Mouse (Mus musculus): ENCODE results near the gene Bnip1. TPM values are rescaled to one million over a fixed set of nuclear protein-coding genes. Genes with fewer than 3 reads are reported as not detected.

Bnip1 gene
- polyA plus RNA-seq, 1 experiment from 2014 or later: 56.2 TPM

DNA sequence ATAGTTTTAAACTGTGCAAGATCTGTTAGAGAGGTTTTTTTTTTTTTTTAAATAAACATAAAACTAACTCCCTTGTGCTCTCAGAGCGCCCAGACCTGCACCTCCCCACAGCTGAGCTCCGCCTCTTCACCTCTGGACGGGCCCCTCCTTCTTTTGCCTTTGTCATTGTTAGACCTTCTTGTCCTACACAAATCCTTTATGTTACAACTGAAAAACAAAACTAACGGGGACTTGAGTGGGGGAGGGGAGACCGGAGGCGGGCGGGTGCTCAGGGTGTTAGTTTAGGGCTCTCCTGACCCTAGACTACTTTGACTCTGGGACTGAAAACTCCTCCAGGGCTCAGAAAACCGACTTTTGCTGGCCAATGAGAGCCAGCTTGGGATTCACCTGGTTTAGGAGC is 55.1 kb downstream of the Bnip1 start:
- H3K4me3 ChIP-seq (replicated peaks): no peak overlapping the region
- H3K36me3 ChIP-seq: no peaks in the 10 kb centered on the region
- no peak overlapping the region for H3K9ac ChIP-seq (replicated peaks)
- H3K9me3 ChIP-seq: 0 out of 2 replicates have a peak, but pooled peaks cover 1% of the 10 kb centered on the region
- no peak for ATAC-seq (ENCODE audit: insufficient number of reproducible peaks, insufficient read depth, low FRiP score, low TSS enrichment, low read depth)
- WGBS: 7% methylated on average over 8 of the region's 8 CpGs
- peaks cover 10% of the 10 kb centered on the region for H3K4me1 ChIP-seq (replicated peaks)
- no peak overlapping the region for H3K27ac ChIP-seq
- H3K4me2 ChIP-seq: no peak overlapping the region
- H3K27me3 ChIP-seq: peaks cover 90% of the 10 kb centered on the region

DNA sequence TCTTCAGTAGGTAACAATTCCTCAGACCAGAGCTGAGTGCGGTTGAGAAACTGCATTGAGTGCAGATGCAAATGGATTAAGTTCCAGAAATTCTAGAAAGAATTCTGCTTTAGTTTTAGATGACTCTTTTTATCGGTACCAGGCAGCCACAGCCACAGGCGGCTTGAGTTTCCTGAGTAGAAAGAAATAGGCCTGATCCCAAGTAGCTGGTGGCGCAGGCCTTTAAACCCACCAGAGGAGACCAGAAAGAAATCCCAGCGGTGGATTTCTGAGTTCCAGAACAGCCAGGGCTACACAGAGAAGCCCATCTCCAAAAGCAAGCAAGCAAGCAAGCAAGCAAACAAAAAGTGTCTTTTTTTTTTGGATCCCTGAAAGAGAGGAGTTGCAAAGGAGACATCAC is 55.5 kb downstream of the Bnip1 start:
- no peak overlapping the region for H3K4me3 ChIP-seq (replicated peaks)

DNA sequence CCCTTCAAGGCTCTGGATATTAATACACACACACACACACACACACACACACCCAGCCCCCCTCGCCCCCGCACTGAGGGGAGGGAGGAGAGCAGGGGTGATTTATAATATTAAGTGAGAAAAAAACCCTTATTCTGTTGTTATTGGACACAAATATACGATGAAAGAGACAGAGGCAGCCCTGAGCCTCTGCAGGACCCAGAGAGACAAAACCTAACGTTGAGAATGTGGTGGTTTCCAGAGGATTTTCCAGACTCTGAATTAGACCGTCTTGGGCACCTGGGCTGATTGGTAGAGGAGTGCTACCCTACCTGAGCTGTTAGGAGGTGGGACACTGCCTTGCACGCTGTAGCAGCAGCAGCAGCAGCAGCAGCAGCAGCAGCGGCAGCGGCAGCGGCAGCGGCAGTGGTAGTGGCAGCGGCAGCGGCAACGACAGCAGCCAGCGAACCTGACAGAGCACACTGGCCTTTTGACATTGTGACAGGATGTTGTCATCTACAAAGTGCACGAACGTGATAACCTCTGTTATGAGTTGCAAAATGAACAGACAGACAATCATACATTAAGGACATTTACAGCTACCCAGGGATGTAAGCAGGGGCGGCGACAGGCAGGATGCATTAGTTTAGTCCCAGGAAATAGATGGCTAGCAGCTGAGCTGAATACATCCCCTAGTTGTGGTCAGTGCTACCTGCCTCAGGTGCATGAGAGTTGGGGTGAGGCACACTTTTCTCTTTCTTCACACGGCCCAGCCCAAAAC is 56.1 kb downstream of the Bnip1 start:
- Histone ChIP-seq H3K9me3 (no peaks in the 10 kb centered on the region), H3K4me3 (replicated peaks) (no peak overlapping the region), H3K36me3 (no peaks in the 10 kb centered on the region), H3K27me3 (peaks cover 98% of the 10 kb centered on the region), H3K9ac (replicated peaks) (no peak overlapping the region), H3K4me2 (no peak overlapping the region), H3K4me1 (replicated peaks) (peaks cover 10% of the 10 kb centered on the region), H3K27ac (no peak overlapping the region)
- ATAC-seq (ENCODE audit: insufficient number of reproducible peaks, insufficient read depth, low FRiP score, low TSS enrichment, low read depth): no peak
- WGBS: under 1% methylated on average over 19 of the region's 19 CpGs

More for the DNA sequence above, 55.5 kb downstream of the Bnip1 start:
- Histone ChIP-seq H3K27ac (no peak overlapping the region), H3K4me1 (replicated peaks) (peaks cover 10% of the 10 kb centered on the region), H3K36me3 (no peaks in the 10 kb centered on the region), H3K9ac (replicated peaks) (no peak overlapping the region), H3K9me3 (no peaks in the 10 kb centered on the region), H3K27me3 (peaks cover 93% of the 10 kb centered on the region), H3K4me2 (no peak overlapping the region)
- ATAC-seq (ENCODE audit: insufficient number of reproducible peaks, insufficient read depth, low FRiP score, low TSS enrichment, low read depth): no peak
- 10% methylated on average over 5 of the region's 5 CpGs for WGBS

DNA sequence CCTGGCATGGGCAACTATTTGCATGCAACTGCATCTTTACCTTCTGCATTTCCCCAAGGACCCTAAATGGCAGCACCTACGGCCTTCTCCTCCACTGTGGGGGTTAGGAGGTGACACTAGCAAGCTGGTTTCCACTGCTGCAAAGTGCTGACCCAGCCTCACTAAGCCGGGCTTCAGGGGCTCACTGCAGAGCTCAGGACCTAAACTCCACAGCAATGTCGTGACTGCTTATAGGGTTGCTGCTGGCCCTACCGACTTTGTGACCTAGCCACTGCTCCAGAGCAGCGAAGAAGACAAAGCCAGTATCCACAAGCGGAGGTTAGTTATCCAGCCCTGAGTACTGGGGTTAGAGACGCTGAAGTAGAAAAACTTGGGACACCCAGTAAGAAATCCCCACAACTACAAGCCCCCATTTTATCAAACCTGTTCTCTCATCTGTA is 56.7 kb downstream of the Bnip1 start:
- Histone ChIP-seq H3K36me3 (no peaks in the 10 kb centered on the region), H3K9me3 (no peaks in the 10 kb centered on the region), H3K27ac (no peak overlapping the region), H3K4me3 (replicated peaks) (no peak overlapping the region), H3K4me1 (replicated peaks) (peaks cover 10% of the 10 kb centered on the region), H3K9ac (replicated peaks) (no peak overlapping the region), H3K4me2 (no peak overlapping the region), H3K27me3 (peaks cover 98% of the 10 kb centered on the region)
- no peak for ATAC-seq (ENCODE audit: insufficient number of reproducible peaks, insufficient read depth, low FRiP score, low TSS enrichment, low read depth)
- WGBS: 1% methylated on average over 7 of the region's 7 CpGs

GRCm38 (mm10) chr17:26838191-26838910 is 57.5 kb downstream of the Bnip1 start:
- Histone ChIP-seq H3K9me3 (no peaks in the 10 kb centered on the region), H3K4me1 (replicated peaks) (peaks cover 10% of the 10 kb centered on the region), H3K9ac (replicated peaks) (no peak overlapping the region), H3K4me2 (peak overlapping the region; percentile 44; the same call in 1 of the 2 replicates), H3K27ac (no peak overlapping the region), H3K36me3 (no peaks in the 10 kb centered on the region), H3K27me3 (peaks cover 100% of the 10 kb centered on the region), H3K4me3 (replicated peaks) (peak overlapping the region; percentile 23; the same call in 1 of the 2 replicates)
- no peak for ATAC-seq (ENCODE audit: insufficient number of reproducible peaks, insufficient read depth, low FRiP score, low TSS enrichment, low read depth)
- 1% methylated on average over 37 of the region's 37 CpGs for WGBS

- H3K4me1 ChIP-seq (replicated peaks): peaks cover 10% of the 10 kb centered on the region
- H3K4me3 ChIP-seq (replicated peaks): peak overlapping the region; percentile 23
- H3K27me3 ChIP-seq: peaks cover 100% of the 10 kb centered on the region
- ATAC-seq (ENCODE audit: insufficient number of reproducible peaks, insufficient read depth, low FRiP score, low TSS enrichment, low read depth): no peak
- H3K9me3 ChIP-seq: no peaks in the 10 kb centered on the region
- no peak overlapping the region for H3K27ac ChIP-seq
- no peaks in the 10 kb centered on the region for H3K36me3 ChIP-seq
- H3K9ac ChIP-seq (replicated peaks): no peak overlapping the region
- peak overlapping the region; percentile 44 for H3K4me2 ChIP-seq
- under 1% methylated on average over 79 of the region's 87 CpGs for whole genome bisulfite sequencing
Measured at GRCm38 (mm10) chr17:26838911-26839717, 58.2 kb downstream of the Bnip1 start.

- H3K4me3 ChIP-seq (replicated peaks): peak overlapping the region; percentile 23
- peak overlapping the region; percentile 44 for H3K4me2 ChIP-seq
- no peaks in the 10 kb centered on the region for H3K9me3 ChIP-seq
- no peak for ATAC-seq (ENCODE audit: insufficient number of reproducible peaks, insufficient read depth, low FRiP score, low TSS enrichment, low read depth)
- no peaks in the 10 kb centered on the region for H3K36me3 ChIP-seq
- H3K27me3 ChIP-seq: peaks cover 100% of the 10 kb centered on the region
- H3K4me1 ChIP-seq (replicated peaks): peaks cover 10% of the 10 kb centered on the region
- H3K9ac ChIP-seq (replicated peaks): no peak overlapping the region
- no peak overlapping the region for H3K27ac ChIP-seq
- 2% methylated on average over 26 of the region's 26 CpGs for WGBS
Measured at GRCm38 (mm10) chr17:26839718-26840438, 59.0 kb downstream of the Bnip1 start.

DNA sequence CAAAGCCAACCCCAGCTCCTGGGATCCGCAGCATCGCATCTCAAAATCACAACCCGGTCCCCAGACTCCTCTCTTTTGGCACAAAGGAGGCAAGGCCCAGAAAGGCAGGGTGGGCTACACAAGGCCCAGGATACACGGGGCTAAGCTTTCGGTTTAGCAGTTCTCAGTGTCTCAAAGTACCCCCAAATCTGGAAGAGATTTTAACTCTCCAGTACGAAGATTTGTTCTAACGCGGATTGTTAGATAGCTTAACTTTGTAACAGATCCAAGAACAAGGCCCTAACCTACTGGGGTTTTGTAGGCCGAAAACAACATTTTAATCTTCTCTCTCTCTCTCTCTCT is 59.5 kb downstream of the Bnip1 start:
- Histone ChIP-seq H3K4me2 (no peak overlapping the region), H3K27me3 (peaks cover 100% of the 10 kb centered on the region), H3K9ac (replicated peaks) (no peak overlapping the region), H3K36me3 (no peaks in the 10 kb centered on the region), H3K27ac (no peak overlapping the region), H3K4me3 (replicated peaks) (no peak overlapping the region), H3K9me3 (no peaks in the 10 kb centered on the region), H3K4me1 (replicated peaks) (peaks cover 10% of the 10 kb centered on the region)
- no peak for ATAC-seq (ENCODE audit: insufficient number of reproducible peaks, insufficient read depth, low FRiP score, low TSS enrichment, low read depth)
- 5% methylated on average over 9 of the region's 9 CpGs for WGBS

DNA sequence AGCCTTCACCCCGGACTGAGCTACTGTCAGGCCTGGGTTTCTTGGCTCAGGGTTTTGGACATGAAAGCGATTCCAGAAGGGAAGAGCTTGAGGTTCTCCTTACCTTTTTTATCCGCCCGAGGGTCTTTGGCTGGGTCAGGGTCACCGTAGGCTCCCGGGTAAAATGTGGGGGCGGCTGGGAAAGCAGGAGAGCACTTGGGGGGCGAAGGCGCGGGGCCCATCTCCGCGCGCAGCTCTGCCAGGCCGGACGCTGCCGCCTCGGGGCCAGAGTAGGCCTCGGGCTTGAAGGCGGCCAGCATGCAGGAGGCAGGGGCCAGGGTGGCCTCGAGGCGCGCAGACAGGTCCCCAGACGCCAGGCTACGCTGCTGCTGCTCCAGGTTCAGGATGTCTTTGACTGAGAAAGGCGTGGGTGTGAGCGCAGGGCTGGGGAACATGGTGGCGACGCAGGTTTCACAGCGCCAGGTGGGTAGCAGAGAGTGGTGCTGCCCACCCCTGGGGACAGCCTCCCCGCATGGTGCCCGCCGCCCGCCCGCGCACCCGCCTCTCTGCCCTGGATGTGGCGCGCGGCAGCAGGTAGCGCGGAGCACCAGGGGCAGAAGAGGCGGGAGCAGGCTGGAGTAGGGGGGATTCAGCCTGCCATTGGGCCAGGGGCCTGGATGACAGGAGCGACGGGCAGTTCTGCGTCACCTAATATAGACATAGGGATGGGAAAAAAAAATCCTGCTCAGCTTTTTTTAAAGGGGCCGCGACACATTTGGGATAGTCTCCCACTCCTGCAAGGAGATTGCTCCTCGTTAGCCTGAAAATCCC is 60.3 kb downstream of the Bnip1 start:
- H3K36me3 ChIP-seq: no peaks in the 10 kb centered on the region
- H3K4me2 ChIP-seq: peak overlapping the region; percentile 28
- H3K27me3 ChIP-seq: peaks cover 98% of the 10 kb centered on the region
- no peak overlapping the region for H3K9ac ChIP-seq (replicated peaks)
- H3K9me3 ChIP-seq: no peaks in the 10 kb centered on the region
- H3K4me3 ChIP-seq (replicated peaks): peak overlapping the region; percentile 8
- peaks cover 10% of the 10 kb centered on the region for H3K4me1 ChIP-seq (replicated peaks)
- no peak for ATAC-seq (ENCODE audit: insufficient number of reproducible peaks, insufficient read depth, low FRiP score, low TSS enrichment, low read depth)
- WGBS: under 1% methylated on average over 48 of the region's 48 CpGs
- H3K27ac ChIP-seq: no peak overlapping the region

- ATAC-seq (ENCODE audit: insufficient number of reproducible peaks, insufficient read depth, low FRiP score, low TSS enrichment, low read depth): no peak
- H3K4me3 ChIP-seq (replicated peaks): no peak overlapping the region
- H3K9ac ChIP-seq (replicated peaks): no peak overlapping the region
- peaks cover 10% of the 10 kb centered on the region for H3K4me1 ChIP-seq (replicated peaks)
- under 1% methylated on average over 5 of the region's 5 CpGs for WGBS
- H3K4me2 ChIP-seq: no peak overlapping the region
- H3K27me3 ChIP-seq: peaks cover 95% of the 10 kb centered on the region
- no peaks in the 10 kb centered on the region for H3K36me3 ChIP-seq
- no peaks in the 10 kb centered on the region for H3K9me3 ChIP-seq
- no peak overlapping the region for H3K27ac ChIP-seq
Measured at GRCm38 (mm10) chr17:26841981-26842380, 61.1 kb downstream of the Bnip1 start.

Data from limb, embryonic 12.5 days (tissue).